Mouse (Mus musculus): ENCODE measurements around the gene Pias1.

The Pias1 gene

GRCm38 (mm10) chr9:62851571-62851970, 136.2 kb downstream of the Pias1 start:
- DNase-seq, result no peak

- no peak for DNase-seq
Observed at GRCm38 (mm10) chr9:62848641-62849040, 139.1 kb downstream of the Pias1 start.

- peak; percentile 93 for DNase-seq
Observed at GRCm38 (mm10) chr9:62847694-62848093, 140.0 kb downstream of the Pias1 start.

GRCm38 (mm10) chr9:62844461-62844860, 143.3 kb downstream of the Pias1 start:
- no peak for DNase-seq

- no peak for DNase-seq
Observed at GRCm38 (mm10) chr9:62843356-62844024, 144.2 kb downstream of the Pias1 start.

GRCm38 (mm10) chr9:62839172-62839770, 148.5 kb downstream of the Pias1 start:
- DNase-seq, result peak; percentile 38

GRCm38 (mm10) chr9:62838506-62839171, 149.1 kb downstream of the Pias1 start, which contains the start of gene Cln6:
Cln6 (plus strand) TSS chr9:62838785.
- DNase-seq, result peak; percentile 83

- no peak for DNase-seq
Observed at GRCm38 (mm10) chr9:62838146-62838505, 149.6 kb downstream of the Pias1 start.

- no peak for DNase-seq
Observed at GRCm38 (mm10) chr9:62837611-62838010, 150.1 kb downstream of the Pias1 start.

GRCm38 (mm10) chr9:62835705-62836446, 151.8 kb downstream of the Pias1 start:
- no peak for DNase-seq

GRCm38 (mm10) chr9:62834906-62835305, 152.8 kb downstream of the Pias1 start:
- DNase-seq, result no peak

GRCm38 (mm10) chr9:62829877-62830276, 157.8 kb downstream of the Pias1 start:
- DNase-seq, result no peak

- peak; percentile 98 for DNase-seq
Observed at GRCm38 (mm10) chr9:62828662-62829086, 159.1 kb downstream of the Pias1 start.

Data from kidney, postnatal 10 days (tissue).